Comparison of ENCODE assay signal across 30 mouse cellular contexts in the genomic region with DNA sequence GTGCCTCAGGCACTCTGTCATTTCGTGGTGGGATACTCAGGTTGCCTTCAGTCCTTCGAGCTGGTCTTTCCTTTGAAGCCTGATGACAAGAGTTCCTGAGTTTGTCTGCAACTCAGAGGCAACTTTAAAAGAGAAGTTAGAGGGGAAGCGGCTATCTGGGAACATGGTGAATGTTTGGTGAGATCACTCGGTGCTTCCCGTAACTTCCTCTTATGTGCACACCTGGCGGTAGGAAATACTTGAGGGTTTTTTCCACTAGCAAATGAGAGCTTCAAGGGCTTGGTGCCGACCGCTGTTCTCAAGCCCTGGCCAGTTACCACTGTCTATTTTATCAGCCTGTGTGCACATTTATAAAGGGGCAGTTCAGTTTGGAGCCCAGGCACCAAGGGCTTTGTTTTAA. TPM values are rescaled to one million over a fixed set of nuclear protein-coding genes. Genes with fewer than 3 reads are reported as not detected.
A peak's percentile ranks its signal among the peaks of the same experiment; 100 is the strongest.
DNase-seq lines count a peak whose midpoint lies in the region; ATAC-seq lines count a peak whose summit lies in the region.
"Had no signal": no experiment of that assay in that cellular context is flagged by ENCODE, and none has a peak within 500 bp of the region (broad histone marks: within the 10 kb centered on the region; RNA-seq: fewer than 3 reads in every experiment).

No protein-coding gene starts in this region.

- H3K4me2 ChIP-seq in lung, embryonic 16.5 days (ENCODE audit: low read depth, low read length) = no peak overlapping the region
- no peak overlapping the region for H3K4me2 ChIP-seq in midbrain, embryonic 11.5 days
- no peak overlapping the region for H3K4me2 ChIP-seq in forebrain, embryonic 12.5 days
- H3K4me2 ChIP-seq: embryonic facial prominence, embryonic 12.5 days; forebrain, embryonic 15.5 days; heart, embryonic 15.5 days; hindbrain, embryonic 13.5 days; limb, embryonic 15.5 days; liver, embryonic 13.5 days; midbrain, embryonic 13.5 days; neural tube, embryonic 13.5 days had no signal

- H3K27me3 ChIP-seq in lung, embryonic 16.5 days (ENCODE audit: control insufficient read depth, insufficient read depth, low read depth, low read length) = no peaks in the 10 kb centered on the region
- no peaks in the 10 kb centered on the region for H3K27me3 ChIP-seq in midbrain, embryonic 11.5 days (ENCODE audit: control insufficient read depth, insufficient read depth, low read length)
- H3K27me3 ChIP-seq in forebrain, embryonic 12.5 days = 0 out of 2 replicates have a peak, but pooled peaks cover 3% of the 10 kb centered on the region
- H3K27me3 ChIP-seq: embryonic facial prominence, embryonic 12.5 days; forebrain, embryonic 15.5 days; heart, embryonic 15.5 days; hindbrain, embryonic 13.5 days; limb, embryonic 15.5 days; midbrain, embryonic 13.5 days had no signal

- H3K9me3 ChIP-seq in lung, embryonic 16.5 days (ENCODE audit: control insufficient read depth, low read length) = no peaks in the 10 kb centered on the region
- no peaks in the 10 kb centered on the region for H3K9me3 ChIP-seq in midbrain, embryonic 11.5 days (ENCODE audit: control insufficient read depth, low read length)
- H3K9me3 ChIP-seq in forebrain, embryonic 12.5 days = no peaks in the 10 kb centered on the region
- H3K9me3 ChIP-seq: forebrain, embryonic 15.5 days; heart, embryonic 15.5 days; hindbrain, embryonic 13.5 days; limb, embryonic 10.5 days; limb, embryonic 15.5 days; liver, embryonic 13.5 days; megakaryocyte, embryonic 14.5 days; midbrain, embryonic 13.5 days; neural tube, embryonic 13.5 days had no signal

- H3K4me3 ChIP-seq in lung, embryonic 16.5 days (ENCODE audit: low read length) = no peak overlapping the region
- H3K4me3 ChIP-seq in midbrain, embryonic 11.5 days (ENCODE audit: low read depth, low read length) = no peak overlapping the region
- H3K4me3 ChIP-seq in forebrain, embryonic 12.5 days (replicated peaks) = no peak overlapping the region
- H3K4me3 ChIP-seq: embryonic facial prominence, embryonic 12.5 days; forebrain, embryonic 15.5 days; gastrocnemius, adult 2 months; heart, embryonic 15.5 days; hindbrain, embryonic 13.5 days; limb, embryonic 10.5 days; limb, embryonic 15.5 days; liver, embryonic 13.5 days; megakaryocyte, embryonic 14.5 days; midbrain, embryonic 13.5 days; neural tube, embryonic 13.5 days had no signal

- WGBS in lung, embryonic 16.5 days = 48% methylated on average over 8 of the region's 8 CpGs
- WGBS in midbrain, embryonic 11.5 days = 85% methylated on average over 8 of the region's 8 CpGs
- WGBS in forebrain, embryonic 12.5 days = 75% methylated on average over 8 of the region's 8 CpGs

- no peak for ATAC-seq in lung, embryonic 16.5 days (ENCODE audit: low read depth)
- ATAC-seq in megakaryocyte, adult 5-6 weeks (ENCODE audit: poor library complexity, severe bottlenecking) = peak; percentile 19
- ATAC-seq in midbrain, embryonic 11.5 days (ENCODE audit: low FRiP score) = no peak
- no peak for ATAC-seq in forebrain, embryonic 12.5 days (ENCODE audit: low FRiP score)
- ATAC-seq: forebrain, embryonic 15.5 days; intestine, postnatal 0 days; midbrain, embryonic 13.5 days had no signal

- H3K27ac ChIP-seq in lung, embryonic 16.5 days (ENCODE audit: low read length) = peak overlapping the region; percentile 33; the same call in 1 of the 2 replicates
- H3K27ac ChIP-seq in midbrain, embryonic 11.5 days (ENCODE audit: low read depth, low read length) = no peak overlapping the region
- no peak overlapping the region for H3K27ac ChIP-seq in forebrain, embryonic 12.5 days
- H3K27ac ChIP-seq: embryonic facial prominence, embryonic 12.5 days; forebrain, embryonic 15.5 days; gastrocnemius, adult 2 months; heart, embryonic 15.5 days; hindbrain, embryonic 13.5 days; limb, embryonic 10.5 days; limb, embryonic 15.5 days; liver, embryonic 13.5 days; midbrain, embryonic 13.5 days; neural tube, embryonic 13.5 days had no signal

- DNase-seq in lung, postnatal 10 days = no peak
- DNase-seq in A20 (ENCODE audit: low read depth, low spot score) (peak; percentile 55), MEL-GATA-1-ER (ENCODE audit: extremely low read depth, low read depth) (peak; percentile 34)
- no peak for DNase-seq in adrenal gland, adult 18-20 months (ENCODE audit: low spot score in 2 of 2)
- no peak for DNase-seq in midbrain, embryonic 11.5 days (ENCODE audit: low spot score, missing footprints)
- DNase-seq: adrenal gland, postnatal 14 days; cerebellum, adult 11 months; cerebellum, adult 9-10 months; cerebellum, postnatal 36 days; embryo, embryonic 11 days; gastrocnemius, adult 2 months; kidney, postnatal 14 days; layer of hippocampus, adult 9-11 months; liver, embryonic 13.5 days; right cerebral cortex, adult 18-20 months; spleen, adult 18-20 months had no signal

- H3K4me1 ChIP-seq in lung, embryonic 16.5 days (replicated peaks; ENCODE audit: control insufficient read depth, insufficient read depth, low read length) = peaks cover 22% of the 10 kb centered on the region
- H3K4me1 ChIP-seq in midbrain, embryonic 11.5 days (ENCODE audit: control insufficient read depth, insufficient read depth, low read length) = peaks cover 13% of the 10 kb centered on the region
- H3K4me1 ChIP-seq in forebrain, embryonic 12.5 days = peaks cover 24% of the 10 kb centered on the region

- no peak overlapping the region for H3K9ac ChIP-seq in lung, embryonic 16.5 days (ENCODE audit: low read length)
- no peak overlapping the region for H3K9ac ChIP-seq in midbrain, embryonic 11.5 days (ENCODE audit: low read length)
- no peak overlapping the region for H3K9ac ChIP-seq in forebrain, embryonic 12.5 days
- H3K9ac ChIP-seq: embryonic facial prominence, embryonic 12.5 days; forebrain, embryonic 15.5 days; heart, embryonic 15.5 days; hindbrain, embryonic 13.5 days; limb, embryonic 15.5 days; liver, embryonic 13.5 days; midbrain, embryonic 13.5 days; neural tube, embryonic 13.5 days had no signal

- peaks cover 3% of the 10 kb centered on the region; the same call in 1 of the 2 replicates for H3K36me3 ChIP-seq in lung, embryonic 16.5 days (ENCODE audit: control insufficient read depth, insufficient read depth, low read length)
- H3K36me3 ChIP-seq in midbrain, embryonic 11.5 days (ENCODE audit: control insufficient read depth, insufficient read depth, low read length) = no peaks in the 10 kb centered on the region
- no peaks in the 10 kb centered on the region for H3K36me3 ChIP-seq in forebrain, embryonic 12.5 days (replicated peaks)
- H3K36me3 ChIP-seq: forebrain, embryonic 15.5 days; hindbrain, embryonic 13.5 days; limb, embryonic 15.5 days; liver, embryonic 13.5 days; midbrain, embryonic 13.5 days; neural tube, embryonic 13.5 days had no signal

RNA-seq across cellular contexts. Expression of a gene that starts 3.0 kb away (rescaled TPM):
- 38.1 and 45.0 TPM in 2 replicates for polyA plus RNA-seq in lung, embryonic 16.5 days (2015; fragmentation: Nextera tagmentation; extraction: Ambion mirVana)
- total RNA-seq in megakaryocyte, adult 5-6 weeks (2015) = 15.5 and 21.3 TPM in 2 replicates
- total RNA-seq in megakaryocyte, adult 5-6 weeks (2017) = 28.3 and 36.1 TPM in 2 replicates
- 100 to 1,000 TPM; 126 to 138 TPM for total RNA-seq in adrenal gland, adult 18-20 months (2021)
- polyA plus RNA-seq in midbrain, embryonic 11.5 days (2014; fragmentation: Nextera tagmentation; extraction: Ambion mirVana) = 72.7 and 84.2 TPM in 2 replicates
- 94.4 and 95.5 TPM in 2 replicates for polyA plus RNA-seq in forebrain, embryonic 12.5 days (2016; fragmentation: Nextera tagmentation; extraction: Ambion mirVana)

RNA-seq across cellular contexts. Expression of a gene that starts 34.7 kb away (rescaled TPM):
- polyA plus RNA-seq in lung, embryonic 16.5 days (2015; fragmentation: Nextera tagmentation; extraction: Ambion mirVana) = 111 and 116 TPM in 2 replicates
- total RNA-seq in megakaryocyte, adult 5-6 weeks (2015) = 29.8 and 50.6 TPM in 2 replicates
- 36.5 and 39.0 TPM in 2 replicates for total RNA-seq in megakaryocyte, adult 5-6 weeks (2017)
- total RNA-seq in adrenal gland, adult 18-20 months (2021) = 1 to 10 TPM; 4.6 to 7.3 TPM
- polyA plus RNA-seq in midbrain, embryonic 11.5 days (2014; fragmentation: Nextera tagmentation; extraction: Ambion mirVana) = 97.7 and 102 TPM in 2 replicates
- polyA plus RNA-seq in forebrain, embryonic 12.5 days (2016; fragmentation: Nextera tagmentation; extraction: Ambion mirVana) = 82.0 and 86.0 TPM in 2 replicates

RNA-seq across cellular contexts. Expression of a gene that starts 35.2 kb away (rescaled TPM):
- 18.2 and 20.0 TPM in 2 replicates for polyA plus RNA-seq in lung, embryonic 16.5 days (2015; fragmentation: Nextera tagmentation; extraction: Ambion mirVana)
- 1.4 and 3.9 TPM in 2 replicates for total RNA-seq in megakaryocyte, adult 5-6 weeks (2015)
- total RNA-seq in megakaryocyte, adult 5-6 weeks (2017) = 0.94 and 2.0 TPM in 2 replicates
- 10 to 100 TPM; 11.3 to 16.2 TPM for total RNA-seq in adrenal gland, adult 18-20 months (2021)
- polyA plus RNA-seq in midbrain, embryonic 11.5 days (2014; fragmentation: Nextera tagmentation; extraction: Ambion mirVana) = 1.7 and 2.2 TPM in 2 replicates
- 3.0 and 3.7 TPM in 2 replicates for polyA plus RNA-seq in forebrain, embryonic 12.5 days (2016; fragmentation: Nextera tagmentation; extraction: Ambion mirVana)

RNA-seq across cellular contexts. Expression of a gene that starts 59.7 kb away (rescaled TPM):
- 0.09 and 0.30 TPM in 2 replicates for polyA plus RNA-seq in lung, embryonic 16.5 days (2015; fragmentation: Nextera tagmentation; extraction: Ambion mirVana)
- total RNA-seq in megakaryocyte, adult 5-6 weeks (2015) = 0.13 TPM in 1 of 2 replicates, not detected in the other
- total RNA-seq in megakaryocyte, adult 5-6 weeks (2017) = under 0.01 TPM in 1 of 2 replicates, not detected in the other
- 1 to 10 TPM; 4.3 to 4.5 TPM for total RNA-seq in adrenal gland, adult 18-20 months (2021)
- 0.90 and 1.3 TPM in 2 replicates for polyA plus RNA-seq in midbrain, embryonic 11.5 days (2014; fragmentation: Nextera tagmentation; extraction: Ambion mirVana)
- 2.2 and 2.7 TPM in 2 replicates for polyA plus RNA-seq in forebrain, embryonic 12.5 days (2016; fragmentation: Nextera tagmentation; extraction: Ambion mirVana)
- total RNA-seq: heart, postnatal 25 days had no signal
- polyA plus RNA-seq: limb, embryonic 10.5 days had no signal

Comparison
In these comparisons a context has a peak if more than half of its experiments do, and no peak if none do; other contexts are left out.
1. DNase-seq: peak in A20 (single experiment) and MEL-GATA-1-ER (single experiment); none in lung, postnatal 10 days (single experiment), adrenal gland, adult 18-20 months (0 of 2) and midbrain, embryonic 11.5 days (single experiment).